Mouse (Mus musculus) CH12.LX (cell line): ENCODE measurements around the gene Ttll13. TPM values are rescaled to one million over a fixed set of nuclear protein-coding genes. Genes with fewer than 3 reads are reported as not detected.
A peak's percentile ranks its signal among the peaks of the same experiment; 100 is the strongest.

Source experiments
- DNase-seq: peaks from one replicate; pipeline ENCODE4 v3.0.0-alpha.2; 2013; ENCODE audit errors: extremely low read depth
- H3K27ac ChIP-seq: 2 replicates; pipeline ENCODE4 v1.5.1; 2012; ENCODE audit warnings: low read depth, mild to moderate bottlenecking, control low read depth, moderate library complexity; ENCODE audit not compliant: insufficient read depth
- H3K27me3 ChIP-seq: replicated peaks from 2 replicates; pipeline ENCODE3; 2012; ENCODE audit warnings: inconsistent platforms
- H3K36me3 ChIP-seq, 2 experiments: replicated peaks in 1 of 2; 2 replicates each; pipeline versions ENCODE3 to v1.6.1; 2012; ENCODE audit warnings: inconsistent platforms in 1 of 2, low read length in 1 of 2, mild to moderate bottlenecking in 1 of 2, mixed read lengths in 1 of 2, moderate library complexity in 1 of 2; ENCODE audit not compliant: control insufficient read depth in 1 of 2, insufficient read depth in 1 of 2
- H3K4me1 ChIP-seq, 2 experiments: 2 replicates each; pipeline ENCODE4 v1.6.1; 2012; ENCODE audit warnings: inconsistent platforms in 1 of 2, moderate library complexity in 1 of 2; ENCODE audit not compliant: insufficient read depth in 2 of 2, control insufficient read depth in 1 of 2
- H3K4me2 ChIP-seq: 2 replicates; pipeline ENCODE4 v1.6.1; 2012; ENCODE audit warnings: low read depth, mild to moderate bottlenecking, control low read depth; ENCODE audit not compliant: poor library complexity, insufficient read depth, severe bottlenecking
- H3K4me3 ChIP-seq, 3 experiments: fragments of 150-350 bp in 1 of 3; sonication (generic) in 1 of 3; replicated peaks in 1 of 3; 2 replicates each; pipeline versions ENCODE3 to v1.5.1; 2011 to 2012; ENCODE audit warnings: low read depth in 2 of 3, low read length in 2 of 3, mild to moderate bottlenecking in 2 of 3, moderate library complexity in 2 of 3, control low read depth in 1 of 3, improper control_type of control experiment in 1 of 3, inconsistent platforms in 1 of 3, mixed read lengths in 1 of 3; ENCODE audit not compliant: poor library complexity in 1 of 3
- H3K79me2 ChIP-seq: replicated peaks from 2 replicates; pipeline ENCODE4 v1.6.1; 2012; ENCODE audit warnings: mild to moderate bottlenecking, moderate library complexity; ENCODE audit not compliant: control insufficient read depth, poor library complexity, insufficient read depth, severe bottlenecking; ENCODE audit errors: extremely low read depth
- H3K9ac ChIP-seq: 2 replicates; pipeline ENCODE4 v1.6.1; 2012; ENCODE audit warnings: low read depth, mild to moderate bottlenecking, control low read depth, moderate library complexity; ENCODE audit not compliant: insufficient read depth
- H3K9me3 ChIP-seq: replicated peaks from 2 replicates; pipeline ENCODE3; 2012; ENCODE audit warnings: low read length, inconsistent platforms, mixed read lengths
- BHLHE40 ChIP-seq: IDR thresholded peaks from 2 replicates; pipeline ENCODE4 v1.6.1; 2011; ENCODE audit warnings: mild to moderate bottlenecking, low read depth, low read length, improper control_type of control experiment
- CHD2 ChIP-seq: IDR thresholded peaks from 2 replicates; pipeline ENCODE4 v1.6.1; 2011; ENCODE audit warnings: low read length, improper control_type of control experiment
- CTCF ChIP-seq, 2 experiments: IDR thresholded peaks in 1 of 2; conservative IDR thresholded peaks in 1 of 2; 2 replicates each; pipeline ENCODE4 v1.5.1; 2011 to 2012; ENCODE audit warnings: low read depth in 2 of 2, low read length in 2 of 2, improper control_type of control experiment in 1 of 2, inconsistent platforms in 1 of 2, mild to moderate bottlenecking in 1 of 2, moderate library complexity in 1 of 2
- ELF1 ChIP-seq: IDR thresholded peaks from 2 replicates; pipeline ENCODE4 v1.6.1; 2014; ENCODE audit warnings: low read depth, mild to moderate bottlenecking, inconsistent platforms, low read length, improper control_type of control experiment
- ETS1 ChIP-seq: conservative IDR thresholded peaks from 2 replicates; pipeline ENCODE4 v1.6.1; 2012; ENCODE audit warnings: low read depth, mild to moderate bottlenecking, inconsistent platforms, low read length, improper control_type of control experiment, moderate library complexity
- GABPA ChIP-seq: IDR thresholded peaks from 2 replicates; pipeline ENCODE4 v1.6.1; 2012; ENCODE audit warnings: low read depth, low read length, improper control_type of control experiment, inconsistent platforms; ENCODE audit not compliant: insufficient replicate concordance
- IRF4 ChIP-seq: IDR thresholded peaks from 2 replicates; pipeline ENCODE4 v1.6.1; 2014; ENCODE audit warnings: low read depth, mild to moderate bottlenecking, inconsistent platforms, low read length, improper control_type of control experiment
- JUND ChIP-seq: conservative IDR thresholded peaks from 2 replicates; pipeline ENCODE4 v1.6.1; 2011; ENCODE audit warnings: low read depth, low read length, improper control_type of control experiment
- MAFK ChIP-seq: IDR thresholded peaks from 2 replicates; pipeline ENCODE4 v1.6.1; 2011; ENCODE audit warnings: low read length, improper control_type of control experiment; ENCODE audit not compliant: insufficient replicate concordance
- MAX ChIP-seq: IDR thresholded peaks from 2 replicates; pipeline ENCODE4 v1.6.1; 2011; ENCODE audit warnings: low read length, improper control_type of control experiment
- MAZ ChIP-seq: IDR thresholded peaks from 2 replicates; pipeline ENCODE4 v1.6.1; 2012; ENCODE audit warnings: low read depth, mild to moderate bottlenecking, inconsistent platforms, low read length, improper control_type of control experiment, moderate library complexity
- MEF2A ChIP-seq: IDR thresholded peaks from 2 replicates; pipeline ENCODE4 v1.6.1; 2014; ENCODE audit warnings: low read depth, mild to moderate bottlenecking, inconsistent platforms, low read length, improper control_type of control experiment, borderline replicate concordance
- MXI1 ChIP-seq: IDR thresholded peaks from 2 replicates; pipeline ENCODE4 v1.6.1; 2011; ENCODE audit warnings: mild to moderate bottlenecking, low read depth, low read length, improper control_type of control experiment
- MYC ChIP-seq: IDR thresholded peaks from 2 replicates; pipeline ENCODE4 v1.6.1; 2011; ENCODE audit warnings: low read depth, mild to moderate bottlenecking, improper control_type of control experiment, low read length
- NRF1 ChIP-seq: IDR thresholded peaks from 2 replicates; pipeline ENCODE4 v1.6.1; 2014; ENCODE audit warnings: low read depth, mild to moderate bottlenecking, inconsistent platforms, low read length, improper control_type of control experiment, moderate library complexity
- PAX5 ChIP-seq: IDR thresholded peaks from 2 replicates; pipeline ENCODE4 v1.6.1; 2012; ENCODE audit warnings: low read length, inconsistent platforms, mixed read lengths
- POLR2A ChIP-seq: IDR thresholded peaks from 2 replicates; pipeline ENCODE4 v1.6.1; 2011; ENCODE audit warnings: low read depth, mild to moderate bottlenecking, improper control_type of control experiment, low read length
- POLR2AphosphoS2 ChIP-seq: IDR thresholded peaks from 2 replicates; pipeline ENCODE4 v1.6.1; 2011; ENCODE audit warnings: low read depth, low read length, improper control_type of control experiment
- RCOR1 ChIP-seq: conservative IDR thresholded peaks from 2 replicates; pipeline ENCODE4 v1.6.1; 2012; ENCODE audit warnings: low read depth, mild to moderate bottlenecking, inconsistent platforms, low read length, improper control_type of control experiment
- SIN3A ChIP-seq: IDR thresholded peaks from 2 replicates; pipeline ENCODE4 v1.6.1; 2012; ENCODE audit warnings: low read length, improper control_type of control experiment, inconsistent platforms
- TCF12 ChIP-seq: IDR thresholded peaks from 2 replicates; pipeline ENCODE4 v1.6.1; 2014; ENCODE audit warnings: low read depth, mild to moderate bottlenecking, inconsistent platforms, low read length, improper control_type of control experiment
- UBTF ChIP-seq: IDR thresholded peaks from 2 replicates; pipeline ENCODE4 v1.6.1; 2012; ENCODE audit warnings: low read depth, mild to moderate bottlenecking, inconsistent platforms, low read length, improper control_type of control experiment, moderate library complexity
- USF1 ChIP-seq: IDR thresholded peaks from 2 replicates; pipeline ENCODE4 v1.6.1; 2014; ENCODE audit warnings: low read depth, mild to moderate bottlenecking, inconsistent platforms, low read length, improper control_type of control experiment
- USF2 ChIP-seq: conservative IDR thresholded peaks from 2 replicates; pipeline ENCODE4 v1.6.1; 2011; ENCODE audit warnings: low read depth, low read length, improper control_type of control experiment
- ZMIZ1 ChIP-seq: IDR thresholded peaks from 2 replicates; pipeline ENCODE4 v1.6.1; 2012; ENCODE audit warnings: low read depth, mild to moderate bottlenecking, inconsistent platforms, low read length, improper control_type of control experiment
- dilution Hi-C: fragments of 300-500 bp; cut with MboI; formaldehyde crosslinking; loops from 2 replicates; pipeline ENCODE4 v1.14.3; 2020; ENCODE audit warnings: low sequenced_read_pairs; ENCODE audit not compliant: extremely low pct_unique_long_range_greater_than_20kb, extremely low pct_ligation_motif_present
- in situ Hi-C: fragments of 300-500 bp; cut with MboI; formaldehyde crosslinking; loops from 3 replicates; pipeline ENCODE4 v1.14.3; 2019; ENCODE audit warnings: low sequenced_read_pairs, low pct_ligation_motif_present, low pct_unique_long_range_greater_than_20kb, mixed read lengths
- polyA plus RNA-seq: library from polyadenylated mRNA; unstranded; fragments of >175 nt; gene quantifications from 2 replicates; pipeline ENCODE4 v1.2.1, GENCODE M21; 2012; ENCODE audit warnings: low read depth; ENCODE audit not compliant: insufficient read length
- total RNA-seq, 2 experiments: library from RNA; depleted of rRNA; stranded (reverse); fragments of 300-350 nt in 1 of 2; fragments of >200 nt in 1 of 2; gene quantifications; 2 replicates each; pipeline ENCODE4 v1.2.3; 2012 to 2014

Gene Ttll13
- total and polyA plus RNA-seq, 3 experiments: 0.59 TPM; not detected in 2

GRCm38 (mm10) chr7:80204362-80204761 lies 41.8 kb upstream of the Ttll13 start:
- peaks cover 4 to 7% of the 10 kb centered on the region in 2 experiments for H3K36me3 ChIP-seq
- TF ChIP-seq ZMIZ1 (no peak), MAX (peak; percentile 45; the same call in 1 of the 2 replicates), USF1 (peak; percentile 20), MXI1 (no peak), ETS1 (0 out of 2 replicates have a peak, but pooled peaks have one; percentile 25), POLR2A (no peak), UBTF (peak; percentile 64; the same call in 1 of the 2 replicates), POLR2AphosphoS2 (no peak), USF2 (peak; percentile 37), BHLHE40 (peak; percentile 57), RCOR1 (no peak), MYC (no peak)
- peaks cover 66% of the 10 kb centered on the region for H3K79me2 ChIP-seq
- no peaks in the 10 kb centered on the region for H3K27me3 ChIP-seq
- H3K9me3 ChIP-seq: no peaks in the 10 kb centered on the region
- DNase-seq: peak; percentile 48
- H3K4me3 ChIP-seq: no peak overlapping the region
- H3K4me2 ChIP-seq: peak overlapping the region; percentile 68; the same call in 1 of the 2 replicates
- H3K9ac ChIP-seq: peak overlapping the region; percentile 2; the same call in 1 of the 2 replicates
- H3K4me1 ChIP-seq: peaks cover 71 to 100% of the 10 kb centered on the region in 2 experiments
- H3K27ac ChIP-seq: peak overlapping the region; percentile 63
- dilution Hi-C loops: no loop called here
- in situ Hi-C loops: no loop called here

- peak overlapping the region; percentile 65; the same call in 1 of the 2 replicates for H3K27ac ChIP-seq
- H3K4me3 ChIP-seq: no peak overlapping the region
- dilution Hi-C loops: no loop called here
- H3K9me3 ChIP-seq: no peaks in the 10 kb centered on the region
- in situ Hi-C loops: no loop called here
- peaks cover 70 to 98% of the 10 kb centered on the region in 2 experiments for H3K4me1 ChIP-seq
- DNase-seq: no peak
- peaks cover 4 to 7% of the 10 kb centered on the region in 2 experiments for H3K36me3 ChIP-seq
- H3K79me2 ChIP-seq: peaks cover 60% of the 10 kb centered on the region
- H3K4me2 ChIP-seq: 0 out of 2 replicates have a peak overlapping the region, but pooled peaks have one; percentile 68
- no peaks in the 10 kb centered on the region for H3K27me3 ChIP-seq
- H3K9ac ChIP-seq: no peak overlapping the region
- no peak for TF ChIP-seq ELF1
- peak; percentile 52; the same call in 1 of the 2 replicates for TF ChIP-seq SIN3A
- TF ChIP-seq NRF1: no peak
- 0 out of 2 replicates have a peak, but pooled peaks have one; percentile 12 for TF ChIP-seq MEF2A
- 0 out of 2 replicates have a peak, but pooled peaks have one; percentile 9 for TF ChIP-seq MAZ
- TF ChIP-seq JUND: no peak
- TF ChIP-seq POLR2A: no peak
- TF ChIP-seq CTCF (conservative IDR thresholded peaks at IDR 0.05 in 1 of 2, IDR thresholded peaks at IDR 0.05 in 1 of 2; ENCODE audit: low read depth in 2 of 2, low read length in 2 of 2): no peak
- peak; percentile 78 for TF ChIP-seq ETS1
- TF ChIP-seq MXI1: peak; percentile 43; the same call in 1 of the 2 replicates
- peak; percentile 95 for TF ChIP-seq BHLHE40
- TF ChIP-seq CHD2: no peak
- no peak for TF ChIP-seq ZMIZ1
- TF ChIP-seq UBTF: no peak
- TF ChIP-seq MAFK: no peak
- TF ChIP-seq PAX5: no peak
- TF ChIP-seq MYC: 0 out of 2 replicates have a peak, but pooled peaks have one; percentile 46
- TF ChIP-seq TCF12: peak; percentile 79
- no peak for TF ChIP-seq IRF4
- no peak for TF ChIP-seq GABPA
These were observed 41.2 kb upstream of the Ttll13 start for GRCm38 (mm10) chr7:80204961-80205360.
